Mouse (Mus musculus) ES-Bruce4 (cell line): ENCODE results near the gene Tgtp1. TPM values are rescaled to one million over a fixed set of nuclear protein-coding genes. Genes with fewer than 3 reads are reported as not detected.
"Not testable (repeated sequence)": the region's sequence is repeated elsewhere in the genome, so short reads cannot be mapped to it uniquely, and the experiment has no call there.

Source experiments
- H3K27ac ChIP-seq: 2 replicates; pipeline ENCODE4 v1.5.1; 2012; ENCODE audit warnings: low read length, inconsistent platforms; ENCODE audit not compliant: insufficient read depth
- H3K27me3 ChIP-seq: 2 replicates; pipeline ENCODE4 v1.6.1; 2012; ENCODE audit warnings: mild to moderate bottlenecking, low read length, inconsistent platforms; ENCODE audit not compliant: control insufficient read depth, poor library complexity, insufficient read depth, severe bottlenecking
- H3K36me3 ChIP-seq: 2 replicates; pipeline ENCODE4 v1.6.1; 2012; ENCODE audit warnings: inconsistent platforms, mild to moderate bottlenecking, low read length, moderate library complexity; ENCODE audit not compliant: control insufficient read depth, poor library complexity, insufficient read depth, severe bottlenecking
- H3K4me1 ChIP-seq: one replicate; pipeline ENCODE4 v1.8.1; 2011; ENCODE audit warnings: low read length; ENCODE audit not compliant: control insufficient read depth, insufficient read depth
- H3K4me3 ChIP-seq: 2 replicates; pipeline ENCODE4 v1.5.1; 2011; ENCODE audit warnings: low read depth, mild to moderate bottlenecking, low read length
- H3K9ac ChIP-seq: 2 replicates; pipeline ENCODE4 v1.6.1; 2012; ENCODE audit warnings: low read depth, mild to moderate bottlenecking, inconsistent platforms; ENCODE audit not compliant: poor library complexity, severe bottlenecking
- H3K9me3 ChIP-seq: replicated peaks from 2 replicates; pipeline ENCODE4 v1.6.1; 2012; ENCODE audit warnings: mild to moderate bottlenecking, low read length, inconsistent platforms; ENCODE audit not compliant: control insufficient read depth, poor library complexity, insufficient read depth, severe bottlenecking
- polyA plus RNA-seq: library from polyadenylated mRNA; stranded (reverse); fragments of >200 nt; gene quantifications from 2 replicates; pipeline ENCODE4 v1.2.4, GENCODE M21; 2011; ENCODE audit warnings: low read depth; ENCODE audit not compliant: missing spikeins, insufficient read depth, insufficient read length

Tgtp1 gene
- polyA plus RNA-seq, 1 experiment = 1.9 TPM

GRCm38 (mm10) chr11:48980052-48980451, 13.9 kb downstream of the Tgtp1 start:
- not testable (repeated sequence) for H3K4me1 ChIP-seq, H3K27me3 ChIP-seq, H3K9ac ChIP-seq, H3K4me3 ChIP-seq, H3K9me3 ChIP-seq, H3K27ac ChIP-seq, H3K36me3 ChIP-seq

GRCm38 (mm10) chr11:48979251-48979650, 14.7 kb downstream of the Tgtp1 start, which contains the start of gene 9930111J21Rik1:
9930111J21Rik1 (minus strand) TSS chr11:48979398.
- not testable (repeated sequence) for H3K36me3 ChIP-seq, H3K4me3 ChIP-seq, H3K27me3 ChIP-seq, H3K4me1 ChIP-seq, H3K9me3 ChIP-seq, H3K9ac ChIP-seq, H3K27ac ChIP-seq

- H3K4me1 ChIP-seq = not testable (repeated sequence)
These were observed 15.6 kb downstream of the Tgtp1 start, which contains the start of gene Olfr56 for GRCm38 (mm10) chr11:48978240-48978939. Olfr56 (plus strand) TSS chr11:48978889.

GRCm38 (mm10) chr11:48974686-48975085, 19.3 kb downstream of the Tgtp1 start:
- not testable (repeated sequence) for H3K36me3 ChIP-seq, H3K27ac ChIP-seq, H3K4me1 ChIP-seq, H3K27me3 ChIP-seq, H3K4me3 ChIP-seq, H3K9ac ChIP-seq, H3K9me3 ChIP-seq

More at GRCm38 (mm10) chr11:48978240-48978939, 15.6 kb downstream of the Tgtp1 start, which contains the start of gene Olfr56:
- H3K4me3 ChIP-seq, H3K27me3 ChIP-seq, H3K36me3 ChIP-seq, H3K27ac ChIP-seq, H3K9me3 ChIP-seq, H3K9ac ChIP-seq: not testable (repeated sequence)

GRCm38 (mm10) chr11:48946090-48946489, 47.9 kb downstream of the Tgtp1 start, which contains the start of gene Psme2b:
Psme2b (minus strand) TSS chr11:48946190.
- H3K27ac ChIP-seq = not testable (repeated sequence)

GRCm38 (mm10) chr11:48939286-48939685, 54.7 kb downstream of the Tgtp1 start:
- H3K4me1 ChIP-seq, H3K9me3 ChIP-seq, H3K36me3 ChIP-seq, H3K27ac ChIP-seq, H3K9ac ChIP-seq, H3K27me3 ChIP-seq, H3K4me3 ChIP-seq: not testable (repeated sequence)

More at GRCm38 (mm10) chr11:48946090-48946489, 47.9 kb downstream of the Tgtp1 start, which contains the start of gene Psme2b:
- not testable (repeated sequence) for H3K9ac ChIP-seq, H3K9me3 ChIP-seq, H3K4me1 ChIP-seq, H3K36me3 ChIP-seq, H3K4me3 ChIP-seq, H3K27me3 ChIP-seq

Other genes with a start within 250 kb of the Tgtp1 start
- 2,044 and 2,161 TPM in 2 replicates for gene Rack1, start 193.8 kb downstream of the Tgtp1 start, polyA plus RNA-seq
- 29.6 and 32.2 TPM in 2 replicates for gene Trim41, start 176.8 kb downstream of the Tgtp1 start, polyA plus RNA-seq
- gene Trim7, start 168.0 kb downstream of the Tgtp1 start, polyA plus RNA-seq = 8.1 and 8.7 TPM in 2 replicates
- 88.5 and 95.4 TPM in 2 replicates for gene Gm12184, start 167.5 kb downstream of the Tgtp1 start, polyA plus RNA-seq
- 18.5 and 20.1 TPM in 2 replicates for gene Irgm1, start 122.5 kb downstream of the Tgtp1 start, polyA plus RNA-seq
- gene Gm5431, start 92.0 kb downstream of the Tgtp1 start, polyA plus RNA-seq = 0.27 TPM in 1 of 2 replicates, not detected in the other
- 4.0 and 5.7 TPM in 2 replicates for gene Psme2b, start 48.0 kb downstream of the Tgtp1 start, polyA plus RNA-seq
- gene Olfr56, start 15.3 kb downstream of the Tgtp1 start, polyA plus RNA-seq = not detected in 2 replicates
- not detected in 2 replicates for gene 9930111J21Rik1, start 14.8 kb downstream of the Tgtp1 start, polyA plus RNA-seq
- gene Gm12185, start 1.9 kb downstream of the Tgtp1 start, polyA plus RNA-seq = not detected in 2 replicates
- 0.21 and 0.31 TPM in 2 replicates for gene 9930111J21Rik2, start 57.1 kb upstream of the Tgtp1 start, polyA plus RNA-seq
- gene Tgtp2, start 70.0 kb upstream of the Tgtp1 start, polyA plus RNA-seq = not detected in 2 replicates
- not detected in 2 replicates for gene Ifi47, start 82.4 kb upstream of the Tgtp1 start, polyA plus RNA-seq
- gene Olfr1396, start 120.7 kb upstream of the Tgtp1 start, polyA plus RNA-seq = not detected in 2 replicates
- not detected in 2 replicates for gene Olfr1395, start 148.1 kb upstream of the Tgtp1 start, polyA plus RNA-seq
- gene Olfr1394, start 160.2 kb upstream of the Tgtp1 start, polyA plus RNA-seq = not detected in 2 replicates
- not detected in 2 replicates for gene Btnl9, start 193.0 kb upstream of the Tgtp1 start, polyA plus RNA-seq
- 29.3 and 33.6 TPM in 2 replicates for gene Zfp62, start 209.1 kb upstream of the Tgtp1 start, polyA plus RNA-seq